Comparison of ENCODE assay signal across 18 mouse cellular contexts in the genomic region with DNA sequence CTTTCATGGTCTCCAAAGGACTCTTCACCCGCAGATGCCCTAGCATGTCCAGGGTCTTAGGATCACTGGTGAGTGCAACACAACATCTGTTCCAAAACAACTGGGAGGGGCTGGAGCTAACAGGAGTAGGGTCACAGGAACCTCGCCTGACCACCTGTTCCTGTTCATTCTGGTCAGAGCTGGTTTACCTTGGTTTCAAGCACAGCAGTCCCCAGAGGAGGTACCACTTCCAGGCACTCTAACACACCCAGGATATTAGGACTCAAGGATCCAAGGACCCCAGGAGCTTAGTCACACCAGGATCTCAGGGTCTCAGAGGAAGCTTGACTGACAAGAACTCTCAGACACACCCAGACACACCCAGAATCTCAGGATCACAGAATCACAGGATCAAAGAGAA.
"Had no signal": no experiment of that assay in that cellular context is flagged by ENCODE, and none has a peak within 500 bp of the region (broad histone marks: within the 10 kb centered on the region; RNA-seq: fewer than 3 reads in every experiment).

No protein-coding gene starts in this region.

- DNase-seq: lung, embryonic 14.5 days; lung, postnatal 10 days; lung, postnatal 4 days; midbrain, embryonic 14.5 days; retina, postnatal 1 day; right cerebral cortex, adult 18-20 months; right cerebral cortex, postnatal 25 days; right cerebral cortex, postnatal 4 days; spleen, adult 18-20 months; thymus, adult 18-20 months; thymus, postnatal 14 days; thymus, postnatal 36 days had no signal

- ATAC-seq: midbrain, embryonic 16.5 days had no signal

- H3K4me2 ChIP-seq: lung, embryonic 14.5 days; midbrain, embryonic 12.5 days; neural tube, embryonic 13.5 days; neural tube, embryonic 15.5 days had no signal

- H3K36me3 ChIP-seq: midbrain, embryonic 10.5 days; midbrain, embryonic 12.5 days; neural tube, embryonic 13.5 days; neural tube, embryonic 15.5 days had no signal

- H3K9me3 ChIP-seq: midbrain, embryonic 10.5 days; midbrain, embryonic 12.5 days; neural tube, embryonic 13.5 days; neural tube, embryonic 15.5 days had no signal

- H3K27me3 ChIP-seq: midbrain, embryonic 12.5 days; neural tube, embryonic 13.5 days; neural tube, embryonic 15.5 days had no signal

- H3K4me1 ChIP-seq: midbrain, embryonic 10.5 days; midbrain, embryonic 12.5 days; neural tube, embryonic 13.5 days; neural tube, embryonic 15.5 days had no signal

- H3K4me3 ChIP-seq: midbrain, embryonic 10.5 days; midbrain, embryonic 12.5 days; myocyte; neural tube, embryonic 13.5 days; neural tube, embryonic 15.5 days had no signal

- H3K27ac ChIP-seq: midbrain, embryonic 10.5 days; midbrain, embryonic 12.5 days; neural tube, embryonic 13.5 days; neural tube, embryonic 15.5 days had no signal

- H3K9ac ChIP-seq: lung, embryonic 14.5 days; midbrain, embryonic 12.5 days; neural tube, embryonic 13.5 days; neural tube, embryonic 15.5 days had no signal
